Mouse (Mus musculus): Measurements from ENCODE around the gene Gm45233.

Gene Gm45233

GRCm38 (mm10) chr7:43447801-43448200, 3.9 kb downstream of the Gm45233 start:
- intact Hi-C loops (cut with DNase I): loop anchor here (10.0 kb wide), 1 partner anchor 143 kb away; no protein-coding TSS in a partner anchor

GRCm38 (mm10) chr7:43448246-43448645, 4.3 kb downstream of the Gm45233 start:
- intact Hi-C loops (cut with DNase I): loop anchor here (10.0 kb wide), 1 partner anchor 143 kb away; no protein-coding TSS in a partner anchor

GRCm38 (mm10) chr7:43449811-43450210, 5.9 kb downstream of the Gm45233 start:
- intact Hi-C loops (cut with DNase I): loop anchor here (10.0 kb wide), 1 partner anchor 145 kb away; no protein-coding TSS in a partner anchor

DNA sequence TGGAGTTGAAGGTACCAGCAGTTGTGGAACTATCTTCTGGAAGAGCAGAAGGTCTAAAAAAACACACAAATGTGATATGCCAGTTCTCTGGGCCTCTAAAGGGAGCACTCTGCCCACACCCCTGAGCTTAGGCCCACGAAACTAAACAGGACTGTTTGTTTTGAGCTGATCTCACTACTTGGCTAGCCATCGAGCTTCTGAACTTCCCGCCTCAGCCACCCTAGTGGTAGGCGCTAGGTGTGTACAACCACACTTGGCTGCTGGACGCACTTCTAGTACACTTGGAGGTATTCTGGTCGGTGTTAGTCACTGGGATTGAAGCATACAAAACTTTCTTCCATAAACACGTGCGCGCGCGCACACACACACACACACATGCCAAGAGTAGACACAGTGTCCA, 7.8 kb downstream of the Gm45233 start:
- intact Hi-C loops (cut with DNase I): no loop called here

DNA sequence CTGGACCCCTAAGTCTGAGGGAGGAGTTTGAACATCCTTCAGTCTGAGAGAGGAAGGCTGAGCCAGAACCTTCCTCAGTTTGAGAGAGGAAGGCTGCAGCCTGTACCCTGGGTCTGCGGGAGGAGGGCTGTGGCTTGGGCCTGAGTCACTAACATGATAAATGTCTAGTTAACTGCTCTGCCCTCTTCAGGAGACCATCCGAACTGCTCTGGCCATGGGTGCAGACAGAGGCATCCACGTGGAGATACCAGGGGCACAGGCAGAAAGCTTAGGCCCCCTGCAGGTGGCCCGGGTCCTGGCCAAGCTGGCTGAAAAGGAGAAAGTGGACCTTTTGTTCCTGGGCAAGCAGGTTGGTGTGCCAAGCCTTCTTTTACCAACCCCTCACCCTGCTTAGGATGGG, 8.7 kb downstream of the Gm45233 start:
- intact Hi-C loops (cut with DNase I): no loop called here

DNA sequence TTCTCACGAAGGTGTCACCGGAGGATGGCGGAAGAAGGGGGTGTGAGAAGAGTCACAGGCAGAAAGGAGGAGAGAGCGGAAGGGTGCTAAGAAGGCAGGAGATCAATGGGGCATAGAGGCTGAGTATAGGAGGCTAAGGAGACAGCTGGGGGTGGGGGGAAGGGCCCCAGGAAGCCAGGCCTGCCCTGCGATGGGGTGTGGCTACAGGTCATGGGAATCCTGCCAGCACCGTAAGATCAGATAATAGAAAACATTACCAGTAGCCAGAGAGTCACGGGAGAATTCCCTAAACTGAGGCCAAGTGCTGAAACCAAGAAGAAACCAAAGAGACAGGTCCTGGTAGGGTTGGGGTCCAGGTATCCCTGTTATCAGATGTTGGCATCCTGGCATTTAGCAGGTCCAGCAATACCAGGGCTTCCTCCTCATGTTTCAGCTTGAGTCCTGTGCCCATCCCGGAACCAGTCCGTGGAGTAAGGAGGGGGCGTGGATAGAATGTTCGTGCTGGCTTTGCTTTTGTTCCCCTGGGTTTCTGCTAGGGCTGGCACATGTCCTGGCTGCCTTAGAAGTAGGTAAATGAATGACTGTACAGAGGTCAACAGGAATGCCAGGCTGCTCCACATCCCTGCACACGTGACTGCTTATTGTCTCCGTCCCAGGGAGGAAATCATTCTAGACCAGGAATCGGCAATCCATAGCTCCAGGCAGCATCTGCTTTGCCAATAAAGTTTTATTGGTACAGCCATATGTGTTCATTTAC, 9.8 kb downstream of the Gm45233 start:
- intact Hi-C loops (cut with DNase I): no loop called here

DNA sequence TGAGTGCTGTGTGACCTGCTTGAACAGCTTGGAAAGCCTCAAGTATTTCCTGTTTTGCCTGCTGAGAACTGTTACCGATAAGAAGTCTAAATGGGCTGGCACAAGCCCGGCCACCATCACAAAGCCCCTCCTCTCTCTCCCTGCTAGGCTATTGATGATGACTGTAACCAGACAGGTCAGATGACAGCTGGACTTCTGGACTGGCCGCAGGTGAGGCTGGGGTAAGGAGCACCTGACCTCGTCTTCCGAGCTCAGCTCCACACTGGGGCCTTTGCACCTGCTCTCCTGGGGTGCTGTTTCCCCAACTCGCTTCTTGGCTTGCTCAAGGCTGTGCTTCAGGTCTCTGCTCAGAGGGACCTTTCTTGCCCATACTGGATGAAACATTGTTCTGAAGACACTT, 10.4 kb downstream of the Gm45233 start:
- intact Hi-C loops (cut with DNase I): no loop called here

DNA sequence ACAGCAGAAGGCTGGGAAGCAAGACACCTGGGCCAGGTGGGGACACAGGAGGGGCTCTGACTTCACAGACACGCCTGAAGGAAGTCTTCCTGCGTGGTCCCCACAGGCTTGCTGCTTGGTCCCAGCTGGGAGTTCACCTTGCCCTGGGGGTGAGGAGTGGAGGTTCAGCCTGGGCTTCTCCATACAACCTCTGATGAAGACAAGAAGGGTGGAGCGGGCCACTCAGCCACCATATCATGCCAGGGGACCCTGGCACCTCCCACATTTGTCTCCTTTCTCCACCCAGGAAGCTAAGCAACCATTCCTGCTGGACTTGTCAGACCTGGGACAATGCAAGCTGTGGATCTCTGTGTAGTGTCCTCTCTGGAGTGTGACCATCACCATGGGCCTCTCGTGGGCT, 18.9 kb downstream of the Gm45233 start, which contains the start of gene Vsig10l:
Gene Vsig10l, plus strand, starts transcription at position 301 of the 400 bp plus-strand sequence.
- intact Hi-C loops (cut with DNase I): no loop called here

DNA sequence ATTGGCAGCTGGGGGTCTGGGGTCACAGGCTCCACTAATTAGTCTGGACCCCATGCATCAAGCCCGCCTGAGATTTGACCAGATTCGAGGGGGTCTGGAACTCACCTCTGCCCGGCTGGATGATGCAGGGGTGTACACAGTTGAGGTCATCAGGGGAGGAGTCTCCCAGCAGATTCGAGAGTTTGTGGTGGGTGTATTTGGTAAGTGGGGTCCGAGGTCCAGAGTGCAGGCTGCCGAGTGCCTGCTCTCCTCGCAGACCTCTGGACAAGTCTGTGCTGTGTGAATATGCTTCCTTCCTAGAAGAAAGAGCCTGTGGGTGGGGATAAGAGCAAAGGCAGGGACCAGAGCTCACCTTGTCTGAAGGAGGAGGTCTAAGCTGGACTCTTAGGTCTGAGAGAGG, 20.0 kb downstream of the Gm45233 start:
- intact Hi-C loops (cut with DNase I): no loop called here

GRCm38 (mm10) chr7:43464864-43465343, 21.0 kb downstream of the Gm45233 start:
- intact Hi-C loops (cut with DNase I): no loop called here

DNA sequence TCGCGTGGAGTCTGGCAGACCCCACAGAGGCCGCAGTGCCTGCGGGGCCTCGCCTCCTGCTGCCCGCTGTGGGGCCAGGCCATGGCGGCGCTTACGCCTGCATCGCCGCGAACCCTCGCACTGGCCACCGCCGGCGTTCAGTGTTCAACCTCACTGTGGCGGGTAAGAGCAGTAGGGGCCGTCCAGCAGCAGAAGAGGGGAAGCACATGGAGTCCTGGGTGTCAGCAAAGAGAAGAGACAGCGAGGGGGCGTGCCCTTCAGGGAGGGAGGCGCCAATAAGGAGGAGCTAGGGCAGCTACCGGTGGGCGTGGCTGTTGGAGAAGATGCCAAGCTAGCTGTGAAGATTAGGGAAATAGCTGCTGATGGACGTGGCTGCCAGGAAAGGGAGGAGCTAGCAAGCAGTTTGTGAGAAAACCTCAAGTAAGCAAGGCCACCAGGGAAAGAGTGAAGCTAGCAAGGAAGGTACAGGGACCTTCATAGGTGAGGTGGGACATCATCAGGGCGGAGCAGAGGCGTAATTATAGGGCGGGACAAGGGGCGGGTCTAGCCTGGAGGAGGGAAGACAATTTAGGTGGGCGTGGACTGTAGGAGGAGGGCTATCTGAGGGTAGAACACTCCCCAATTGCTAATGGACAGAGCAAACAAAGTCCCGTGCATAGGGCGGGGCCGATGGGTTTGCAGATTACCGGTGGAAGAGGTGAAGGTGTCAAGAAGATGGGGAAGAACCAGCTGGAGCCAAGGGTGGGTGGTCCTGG, 21.6 kb downstream of the Gm45233 start:
- intact Hi-C loops (cut with DNase I): loop anchor here (2.0 kb wide), 1 partner anchor 43 kb away; no protein-coding TSS in a partner anchor

- intact Hi-C loops (cut with DNase I): loop anchor here (2.0 kb wide), 1 partner anchor 43 kb away; no protein-coding TSS in a partner anchor
Measured at GRCm38 (mm10) chr7:43466099-43466694, 22.3 kb downstream of the Gm45233 start.

GRCm38 (mm10) chr7:43470373-43470772, 26.4 kb downstream of the Gm45233 start:
- intact Hi-C loops (cut with DNase I): no loop called here

DNA sequence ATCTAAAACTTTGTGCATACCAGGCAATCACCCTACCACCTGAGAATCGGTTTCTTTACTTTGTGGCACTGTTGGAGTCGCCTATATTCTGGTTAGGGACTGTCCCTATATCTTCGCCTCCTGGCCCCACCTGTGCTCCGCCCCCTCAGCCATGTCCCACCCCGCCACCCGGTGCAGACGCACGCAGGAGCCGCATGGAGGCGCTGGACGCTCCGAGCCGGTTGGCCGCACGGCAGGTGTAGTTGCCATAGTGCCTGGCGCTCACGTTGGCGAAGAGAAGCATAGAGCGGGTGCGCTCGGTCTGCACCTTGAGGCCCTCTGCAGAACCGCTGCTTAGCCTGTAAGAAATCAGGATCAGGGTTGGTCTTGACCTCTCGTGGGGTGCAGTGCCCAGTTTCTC, 31.8 kb downstream of the Gm45233 start:
- intact Hi-C loops (cut with DNase I): no loop called here

- intact Hi-C loops (cut with DNase I): no loop called here
Measured at GRCm38 (mm10) chr7:43476376-43476775, 32.4 kb downstream of the Gm45233 start.

- intact Hi-C loops (cut with DNase I): no loop called here
Measured at GRCm38 (mm10) chr7:43481191-43481590, 37.3 kb downstream of the Gm45233 start.

DNA sequence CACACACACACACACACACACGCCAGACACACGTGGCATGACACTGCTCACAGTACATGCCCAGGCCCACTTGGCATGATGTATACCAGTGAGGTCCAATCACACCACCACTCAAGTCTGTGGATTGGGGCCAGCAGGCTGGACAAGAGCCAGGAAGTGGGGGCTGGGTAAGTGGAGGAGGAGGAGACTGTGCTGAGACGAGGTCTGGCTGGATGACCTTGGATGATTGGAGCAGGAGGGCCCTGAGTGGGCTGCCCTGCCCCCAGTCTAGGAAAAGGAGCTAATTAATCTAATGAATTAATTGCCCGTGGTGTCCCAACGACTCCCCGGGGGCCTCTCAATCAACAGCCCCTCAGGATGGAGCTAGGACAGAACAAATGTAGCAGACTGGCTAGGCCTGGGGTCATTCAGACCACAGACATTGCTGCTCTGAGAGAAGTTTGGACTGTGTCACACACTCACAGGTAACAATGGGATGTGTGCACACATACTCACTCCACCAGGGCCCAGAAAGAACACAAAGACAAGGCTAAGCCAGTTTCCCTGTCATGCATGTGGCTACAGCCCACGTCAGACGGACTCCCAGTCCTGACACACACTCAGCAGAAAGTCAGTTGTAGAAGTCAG, 38.3 kb downstream of the Gm45233 start:
- intact Hi-C loops (cut with DNase I): no loop called here

GRCm38 (mm10) chr7:43483236-43483635, 39.3 kb downstream of the Gm45233 start:
- intact Hi-C loops (cut with DNase I): no loop called here

DNA sequence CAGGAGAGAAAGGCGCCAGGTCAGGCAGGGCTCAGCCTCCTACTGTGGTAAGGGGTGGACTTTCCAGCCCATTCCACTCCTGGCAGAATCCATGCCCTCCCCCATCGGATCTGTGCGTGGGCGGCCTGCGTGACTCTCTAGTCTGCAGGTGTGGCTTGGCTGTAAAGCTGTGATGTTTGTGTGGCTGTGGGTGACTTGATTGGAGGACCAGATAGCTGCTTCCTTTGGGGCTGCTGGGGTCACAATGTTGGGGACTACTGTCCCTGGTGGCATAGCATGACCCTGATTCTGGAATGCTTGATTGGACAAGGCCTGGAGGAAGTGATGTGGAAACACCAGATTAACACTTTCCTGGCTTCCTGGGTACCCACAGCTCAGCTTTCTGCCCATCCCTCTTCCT, 44.7 kb downstream of the Gm45233 start:
- intact Hi-C loops (cut with DNase I): no loop called here

GRCm38 (mm10) chr7:43489631-43490125, 45.8 kb downstream of the Gm45233 start, which contains the start of gene Iglon5:
Gene Iglon5, minus strand, starts transcription at chr7:43490075.
- intact Hi-C loops (cut with DNase I): no loop called here

DNA sequence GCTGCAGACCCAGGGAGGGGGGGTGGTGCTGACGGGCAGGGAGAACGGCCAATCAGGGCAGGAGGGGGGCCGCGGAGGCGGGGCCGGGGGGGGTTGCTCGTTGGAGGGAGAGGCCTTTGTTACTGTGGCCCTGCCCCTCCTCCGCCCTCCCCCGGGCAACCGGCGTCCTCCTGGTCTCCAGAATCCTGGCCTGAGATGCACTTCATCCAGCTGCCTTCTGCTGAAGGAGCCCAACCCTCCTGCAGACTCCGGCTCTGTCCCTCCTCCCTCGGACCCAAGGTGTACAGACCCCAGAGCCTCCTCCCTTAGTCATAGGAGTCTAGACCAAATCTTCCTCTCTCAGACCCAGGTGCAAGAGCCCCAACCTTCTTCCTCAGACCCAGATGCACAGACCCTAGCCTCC, 46.3 kb downstream of the Gm45233 start:
- intact Hi-C loops (cut with DNase I): no loop called here

All from adrenal gland (tissue).